In the genomic region with DNA sequence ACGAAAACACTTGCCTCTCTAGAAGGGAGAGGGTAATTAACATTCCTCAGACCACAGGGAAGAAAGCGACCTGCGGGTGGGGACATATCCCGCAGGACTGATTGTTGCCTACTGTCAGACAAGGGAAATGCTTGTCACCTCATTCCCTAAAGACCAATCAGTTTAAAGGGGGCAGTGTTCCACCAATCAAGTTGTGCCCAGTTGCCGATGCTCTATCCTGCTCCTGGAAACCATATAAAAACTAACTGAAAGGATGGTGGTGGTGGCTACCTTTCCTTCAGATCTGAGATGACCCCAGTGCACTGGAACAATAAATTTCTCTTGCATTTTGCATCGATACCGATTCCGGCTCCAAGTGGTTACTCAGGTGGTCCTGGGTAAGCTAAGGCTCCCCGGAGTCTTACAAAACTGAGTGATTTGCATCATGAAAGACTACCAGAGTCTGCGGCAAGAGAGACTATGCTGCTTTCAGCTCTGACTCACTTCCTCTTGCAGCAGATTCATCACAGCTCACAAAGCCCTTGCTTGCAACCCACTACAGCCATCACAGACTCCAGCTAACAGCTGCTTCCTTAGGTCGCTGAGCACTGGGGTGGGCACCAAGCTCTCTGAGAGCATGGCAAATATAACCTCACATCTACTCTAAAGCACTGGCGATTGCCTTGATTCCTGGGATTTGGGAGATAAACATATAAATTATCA, we compare ENCODE assay signal across 10 mouse cellular contexts.
DNase-seq lines count a peak whose midpoint lies in the region; ATAC-seq lines count a peak whose summit lies in the region.
"Had no signal": no experiment of that assay in that cellular context is flagged by ENCODE, and none has a peak within 500 bp of the region (broad histone marks: within the 10 kb centered on the region; RNA-seq: fewer than 3 reads in every experiment).

No protein-coding gene starts in this region.

- H3K27ac ChIP-seq in heart, embryonic 15.5 days: no peak overlapping the region
- no peak overlapping the region for H3K27ac ChIP-seq in heart, embryonic 11.5 days (ENCODE audit: low read depth, low read length)
- H3K27ac ChIP-seq: embryonic facial prominence, embryonic 15.5 days; liver, embryonic 14.5 days had no signal

- H3K4me2 ChIP-seq in heart, embryonic 15.5 days: 0 out of 2 replicates have a peak overlapping the region, but pooled peaks have one; percentile 8
- H3K4me2 ChIP-seq in heart, embryonic 11.5 days: no peak overlapping the region
- H3K4me2 ChIP-seq: embryonic facial prominence, embryonic 15.5 days had no signal

- no peak for ATAC-seq in heart, embryonic 15.5 days (replicated peaks; ENCODE audit: insufficient number of reproducible peaks, insufficient read depth, low FRiP score, low read depth)
- no peak for ATAC-seq in heart, embryonic 11.5 days (replicated peaks; ENCODE audit: insufficient number of reproducible peaks, low FRiP score, low TSS enrichment)

- no peaks in the 10 kb centered on the region for H3K4me1 ChIP-seq in heart, embryonic 15.5 days (replicated peaks)
- no peaks in the 10 kb centered on the region for H3K4me1 ChIP-seq in heart, embryonic 11.5 days (ENCODE audit: control insufficient read depth, insufficient read depth, low read length)

- H3K9ac ChIP-seq in heart, embryonic 15.5 days: no peak overlapping the region
- no peak overlapping the region for H3K9ac ChIP-seq in heart, embryonic 11.5 days (ENCODE audit: low read depth, low read length)
- H3K9ac ChIP-seq: embryonic facial prominence, embryonic 15.5 days; liver, embryonic 14.5 days had no signal

- no peaks in the 10 kb centered on the region for H3K36me3 ChIP-seq in heart, embryonic 15.5 days
- H3K36me3 ChIP-seq in heart, embryonic 11.5 days (ENCODE audit: control insufficient read depth, insufficient read depth, low read length): no peaks in the 10 kb centered on the region
- H3K36me3 ChIP-seq: embryonic facial prominence, embryonic 15.5 days had no signal

- WGBS in heart, embryonic 15.5 days: 58% methylated on average over 12 of the region's 12 CpGs
- 58% methylated on average over 12 of the region's 12 CpGs for WGBS in heart, embryonic 11.5 days (ENCODE audit: insufficient replicate concordance)

- H3K9me3 ChIP-seq in heart, embryonic 15.5 days (replicated peaks): no peaks in the 10 kb centered on the region
- H3K9me3 ChIP-seq in heart, embryonic 11.5 days (replicated peaks; ENCODE audit: control insufficient read depth, low read length): no peaks in the 10 kb centered on the region
- H3K9me3 ChIP-seq: embryonic facial prominence, embryonic 15.5 days had no signal

- DNase-seq in 3134 (ENCODE audit: extremely low read depth, insufficient read length, low spot score): peak; percentile 75
- DNase-seq in WW6 (ENCODE audit: low read depth, low spot score): peak; percentile 11
- peak; percentile 22 for DNase-seq in kidney, adult 9 months
- no peak for DNase-seq in layer of hippocampus, adult 11-12 months (ENCODE audit: low spot score)
- no peak for DNase-seq in urinary bladder, adult 18-20 months (ENCODE audit: low spot score in 2 of 2)
- DNase-seq in cerebellum, adult 9-11 months: no peak

- H3K4me3 ChIP-seq in heart, embryonic 15.5 days: no peak overlapping the region
- H3K4me3 ChIP-seq in heart, embryonic 11.5 days (ENCODE audit: low read depth, low read length): no peak overlapping the region
- H3K4me3 ChIP-seq: embryonic facial prominence, embryonic 15.5 days had no signal

- H3K27me3 ChIP-seq in heart, embryonic 15.5 days: no peaks in the 10 kb centered on the region
- H3K27me3 ChIP-seq in heart, embryonic 11.5 days (ENCODE audit: control insufficient read depth, insufficient read depth, low read length): no peaks in the 10 kb centered on the region
- H3K27me3 ChIP-seq: embryonic facial prominence, embryonic 15.5 days had no signal

Comparison
In these comparisons a context has a peak if more than half of its experiments do, and no peak if none do; other contexts are left out.
1. DNase-seq: peak in 3134 (single experiment), WW6 (single experiment) and kidney, adult 9 months (single experiment); none in layer of hippocampus, adult 11-12 months (single experiment), urinary bladder, adult 18-20 months (0 of 2) and cerebellum, adult 9-11 months (single experiment).